Mouse (Mus musculus) macrophage (primary cell): Measurements from ENCODE around the gene Clstn3. TPM values are rescaled to one million over a fixed set of nuclear protein-coding genes. Genes with fewer than 3 reads are reported as not detected.
A peak's percentile ranks its signal among the peaks of the same experiment; 100 is the strongest.
"Not testable (repeated sequence)": the region's sequence is repeated elsewhere in the genome, so short reads cannot be mapped to it uniquely, and the experiment has no call there.

Source experiments
- H3K27ac ChIP-seq: fragments of 350-480 bp; formaldehyde crosslinking; 2 replicates; pipeline ENCODE4 v1.9.0; 2021
- H3K36me3 ChIP-seq: fragments of 350-480 bp; formaldehyde crosslinking; 2 replicates; pipeline ENCODE4 v1.9.0; 2021; ENCODE audit errors: inconsistent target
- H3K4me3 ChIP-seq: fragments of 350-480 bp; formaldehyde crosslinking; 2 replicates; pipeline ENCODE4 v1.9.0; 2021; ENCODE audit errors: inconsistent target
- H3K79me2 ChIP-seq: fragments of 350-480 bp; formaldehyde crosslinking; 2 replicates; pipeline ENCODE4 v1.9.0; 2021; ENCODE audit errors: inconsistent target
- WGBS: methylation state at CpG from one replicate; pipeline ENCODE4 v1.1.7; 2026; ENCODE audit warnings: inconsistent platforms; ENCODE audit not compliant: missing documents; 5-methylcytosine and 5-hydroxymethylcytosine counted together
- polyA plus RNA-seq: library from polyadenylated mRNA; stranded (reverse); fragments of 250-400 nt; gene quantifications from 3 replicates; pipeline ENCODE4 v1.2.4, GENCODE M21; 2018; ENCODE audit warnings: inconsistent platforms

Gene Clstn3
- polyA plus RNA-seq, 1 experiment from 2014 or later: 0.34 TPM

- WGBS: 84% methylated on average over 3 of the region's 4 CpGs
- H3K79me2 ChIP-seq: no peaks in the 10 kb centered on the region
- no peaks in the 10 kb centered on the region for H3K36me3 ChIP-seq
- H3K27ac ChIP-seq: no peak overlapping the region
- H3K4me3 ChIP-seq: no peak overlapping the region
Measured at GRCm38 (mm10) chr6:124488952-124489351, 24.4 kb upstream of the Clstn3 start.

- Histone ChIP-seq H3K36me3 (no peaks in the 10 kb centered on the region), H3K4me3 (no peak overlapping the region), H3K27ac (no peak overlapping the region), H3K79me2 (no peaks in the 10 kb centered on the region)
- WGBS: 33% methylated on average over 2 of the region's 2 CpGs
Measured at GRCm38 (mm10) chr6:124487509-124487908, 22.9 kb upstream of the Clstn3 start.

- Histone ChIP-seq H3K79me2 (no peaks in the 10 kb centered on the region), H3K4me3 (no peak overlapping the region), H3K36me3 (no peaks in the 10 kb centered on the region), H3K27ac (no peak overlapping the region)
- 93% methylated on average over 18 of the region's 21 CpGs for WGBS
Measured at GRCm38 (mm10) chr6:124485414-124486144, 21.0 kb upstream of the Clstn3 start.

- Histone ChIP-seq H3K79me2 (no peaks in the 10 kb centered on the region), H3K36me3 (no peaks in the 10 kb centered on the region), H3K4me3 (no peak overlapping the region), H3K27ac (no peak overlapping the region)
- 69% methylated on average over 7 of the region's 7 CpGs for WGBS
Measured at GRCm38 (mm10) chr6:124484851-124485250, 20.3 kb upstream of the Clstn3 start.

- not testable (repeated sequence) for H3K27ac ChIP-seq, H3K36me3 ChIP-seq, H3K4me3 ChIP-seq, H3K79me2 ChIP-seq
- WGBS: 92% methylated on average over 2 of the region's 3 CpGs
Measured at GRCm38 (mm10) chr6:124483831-124484230, 19.2 kb upstream of the Clstn3 start.

- Histone ChIP-seq H3K4me3 (no peak overlapping the region), H3K79me2 (no peaks in the 10 kb centered on the region), H3K27ac (no peak overlapping the region), H3K36me3 (no peaks in the 10 kb centered on the region)
- WGBS: 45% methylated on average over 6 of the region's 6 CpGs
Measured at GRCm38 (mm10) chr6:124481571-124481970, 17.0 kb upstream of the Clstn3 start.

- no peak overlapping the region for H3K4me3 ChIP-seq
- H3K36me3 ChIP-seq: no peaks in the 10 kb centered on the region
- H3K27ac ChIP-seq: no peak overlapping the region
- WGBS: 35% methylated on average over 3 of the region's 4 CpGs
- no peaks in the 10 kb centered on the region for H3K79me2 ChIP-seq
Measured at GRCm38 (mm10) chr6:124480295-124480694, 15.7 kb upstream of the Clstn3 start.

GRCm38 (mm10) chr6:124479573-124479930, 15.0 kb upstream of the Clstn3 start:
- Histone ChIP-seq H3K27ac (no peak overlapping the region), H3K36me3 (no peaks in the 10 kb centered on the region), H3K79me2 (no peaks in the 10 kb centered on the region), H3K4me3 (no peak overlapping the region)
- WGBS: 88% methylated on average over 3 of the region's 3 CpGs

GRCm38 (mm10) chr6:124478874-124479572, 14.4 kb upstream of the Clstn3 start:
- peak overlapping the region; percentile 65; the same call in 1 of the 2 replicates for H3K27ac ChIP-seq
- H3K79me2 ChIP-seq: no peaks in the 10 kb centered on the region
- no peak overlapping the region for H3K4me3 ChIP-seq
- WGBS: 85% methylated on average over 3 of the region's 3 CpGs
- no peaks in the 10 kb centered on the region for H3K36me3 ChIP-seq

- Histone ChIP-seq H3K4me3 (no peak overlapping the region), H3K36me3 (no peaks in the 10 kb centered on the region), H3K27ac (peak overlapping the region; percentile 65), H3K79me2 (no peaks in the 10 kb centered on the region)
- 8% methylated on average over 17 of the region's 17 CpGs for WGBS
Measured at GRCm38 (mm10) chr6:124477922-124478651, 13.5 kb upstream of the Clstn3 start.

- H3K36me3 ChIP-seq: no peaks in the 10 kb centered on the region
- H3K27ac ChIP-seq: peak overlapping the region; percentile 65
- H3K4me3 ChIP-seq: no peak overlapping the region
- 25% methylated on average over 5 of the region's 5 CpGs for WGBS
- no peaks in the 10 kb centered on the region for H3K79me2 ChIP-seq
Measured at GRCm38 (mm10) chr6:124477221-124477655, 12.6 kb upstream of the Clstn3 start.

GRCm38 (mm10) chr6:124476796-124477195, 12.2 kb upstream of the Clstn3 start:
- H3K79me2 ChIP-seq: no peaks in the 10 kb centered on the region
- no peaks in the 10 kb centered on the region for H3K36me3 ChIP-seq
- no peak overlapping the region for H3K4me3 ChIP-seq
- 87% methylated on average over 11 of the region's 11 CpGs for WGBS
- H3K27ac ChIP-seq: peak overlapping the region; percentile 65; the same call in 1 of the 2 replicates

GRCm38 (mm10) chr6:124476216-124476615, 11.6 kb upstream of the Clstn3 start:
- H3K36me3 ChIP-seq: no peaks in the 10 kb centered on the region
- H3K27ac ChIP-seq: no peak overlapping the region
- WGBS: 96% methylated on average over 7 of the region's 7 CpGs

GRCm38 (mm10) chr6:124475335-124476075, 10.9 kb upstream of the Clstn3 start:
- not testable (repeated sequence) for H3K36me3 ChIP-seq, H3K4me3 ChIP-seq, H3K27ac ChIP-seq, H3K79me2 ChIP-seq
- WGBS: 89% methylated on average over 8 of the region's 11 CpGs

More at GRCm38 (mm10) chr6:124476216-124476615, 11.6 kb upstream of the Clstn3 start:
- H3K4me3 ChIP-seq: no peak overlapping the region
- H3K79me2 ChIP-seq: no peaks in the 10 kb centered on the region
